Mouse (Mus musculus): ENCODE data around the gene Trib3. TPM values are rescaled to one million over a fixed set of nuclear protein-coding genes. Genes with fewer than 3 reads are reported as not detected.

Gene Trib3
- polyA plus RNA-seq, 1 experiment from 2014 or later, result 1.7 TPM

- no peak for ATAC-seq (ENCODE audit: low FRiP score)
Observed at GRCm38 (mm10) chr2:152312996-152313395, 30.8 kb downstream of the Trib3 start.

DNA sequence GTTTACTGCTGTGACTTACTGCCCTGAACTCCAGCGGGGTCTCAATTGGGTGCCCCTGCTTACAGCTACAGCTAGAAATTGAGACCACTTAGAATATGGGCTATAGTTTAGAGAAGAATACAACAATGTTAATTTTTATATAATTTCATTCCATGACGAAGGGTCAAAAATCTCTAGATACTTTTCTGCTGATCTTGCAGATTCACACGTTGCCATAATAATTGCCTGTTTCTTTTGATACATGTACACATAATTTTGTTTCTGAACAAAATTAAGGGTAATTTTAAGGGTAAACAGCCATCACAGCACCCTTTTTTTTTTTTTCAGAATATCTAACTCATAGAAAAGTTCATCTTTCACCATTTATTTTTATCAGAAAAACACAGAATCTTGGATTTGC is 36.6 kb downstream of the Trib3 start:
- no peak for DNase-seq (ENCODE audit: low spot score)
- Histone ChIP-seq H3K4me1 (replicated peaks; ENCODE audit: control insufficient read depth, insufficient read depth, low read length) (no peaks in the 10 kb centered on the region), H3K4me3 (ENCODE audit: low read depth, low read length) (no peak overlapping the region), H3K4me2 (replicated peaks; ENCODE audit: low read depth, low read length) (no peak overlapping the region), H3K27me3 (ENCODE audit: control insufficient read depth, insufficient read depth, low read length) (no peaks in the 10 kb centered on the region), H3K36me3 (ENCODE audit: control insufficient read depth, insufficient read depth, low read length) (peaks cover 30% of the 10 kb centered on the region), H3K9me3 (ENCODE audit: control insufficient read depth, low read length) (no peaks in the 10 kb centered on the region), H3K27ac (ENCODE audit: low read depth, low read length) (no peak overlapping the region), H3K9ac (ENCODE audit: low read depth, low read length) (no peak overlapping the region)
- WGBS, result 93% methylated on average over 3 of the region's 3 CpGs
- no peak for ATAC-seq (ENCODE audit: low FRiP score)

More at GRCm38 (mm10) chr2:152312996-152313395, 30.8 kb downstream of the Trib3 start:
- Histone ChIP-seq H3K4me2 (replicated peaks; ENCODE audit: low read depth, low read length) (no peak overlapping the region), H3K4me3 (ENCODE audit: low read depth, low read length) (no peak overlapping the region), H3K9ac (ENCODE audit: low read depth, low read length) (no peak overlapping the region), H3K36me3 (ENCODE audit: control insufficient read depth, insufficient read depth, low read length) (peaks cover 24% of the 10 kb centered on the region), H3K4me1 (replicated peaks; ENCODE audit: control insufficient read depth, insufficient read depth, low read length) (no peaks in the 10 kb centered on the region), H3K27ac (ENCODE audit: low read depth, low read length) (no peak overlapping the region), H3K9me3 (ENCODE audit: control insufficient read depth, low read length) (no peaks in the 10 kb centered on the region), H3K27me3 (ENCODE audit: control insufficient read depth, insufficient read depth, low read length) (no peaks in the 10 kb centered on the region)
- WGBS, result 91% methylated on average over 7 of the region's 7 CpGs
- DNase-seq (ENCODE audit: low spot score), result no peak

- H3K27ac ChIP-seq (ENCODE audit: low read depth, low read length), result no peak overlapping the region
- ATAC-seq (ENCODE audit: low FRiP score), result no peak
- no peak overlapping the region for H3K4me3 ChIP-seq (ENCODE audit: low read depth, low read length)
- H3K4me2 ChIP-seq (replicated peaks; ENCODE audit: low read depth, low read length), result no peak overlapping the region
- H3K36me3 ChIP-seq (ENCODE audit: control insufficient read depth, insufficient read depth, low read length), result peaks cover 24% of the 10 kb centered on the region
- H3K9me3 ChIP-seq (ENCODE audit: control insufficient read depth, low read length), result no peaks in the 10 kb centered on the region
- H3K27me3 ChIP-seq (ENCODE audit: control insufficient read depth, insufficient read depth, low read length), result no peaks in the 10 kb centered on the region
- H3K9ac ChIP-seq (ENCODE audit: low read depth, low read length), result no peak overlapping the region
- 97% methylated on average over 6 of the region's 6 CpGs for WGBS
- no peak for DNase-seq (ENCODE audit: low spot score)
- H3K4me1 ChIP-seq (replicated peaks; ENCODE audit: control insufficient read depth, insufficient read depth, low read length), result no peaks in the 10 kb centered on the region
Observed at GRCm38 (mm10) chr2:152305480-152305879, 38.4 kb downstream of the Trib3 start.

GRCm38 (mm10) chr2:152303781-152304180 is 40.1 kb downstream of the Trib3 start:
- Histone ChIP-seq H3K4me2 (replicated peaks; ENCODE audit: low read depth, low read length) (no peak overlapping the region), H3K4me1 (replicated peaks; ENCODE audit: control insufficient read depth, insufficient read depth, low read length) (no peaks in the 10 kb centered on the region), H3K27ac (ENCODE audit: low read depth, low read length) (no peak overlapping the region), H3K36me3 (ENCODE audit: control insufficient read depth, insufficient read depth, low read length) (peaks cover 20% of the 10 kb centered on the region), H3K9ac (ENCODE audit: low read depth, low read length) (no peak overlapping the region), H3K27me3 (ENCODE audit: control insufficient read depth, insufficient read depth, low read length) (no peaks in the 10 kb centered on the region), H3K4me3 (ENCODE audit: low read depth, low read length) (no peak overlapping the region), H3K9me3 (ENCODE audit: control insufficient read depth, low read length) (no peaks in the 10 kb centered on the region)
- DNase-seq (ENCODE audit: low spot score) (no peak), ATAC-seq (ENCODE audit: low FRiP score) (no peak)
- 54% methylated on average over 5 of the region's 5 CpGs for WGBS

GRCm38 (mm10) chr2:152302862-152303261 is 41.0 kb downstream of the Trib3 start:
- DNase-seq (ENCODE audit: low spot score) (no peak), ATAC-seq (ENCODE audit: low FRiP score) (no peak)
- H3K9ac ChIP-seq (ENCODE audit: low read depth, low read length), result no peak overlapping the region
- no peaks in the 10 kb centered on the region for H3K27me3 ChIP-seq (ENCODE audit: control insufficient read depth, insufficient read depth, low read length)
- no peak overlapping the region for H3K27ac ChIP-seq (ENCODE audit: low read depth, low read length)
- H3K4me3 ChIP-seq (ENCODE audit: low read depth, low read length), result no peak overlapping the region
- no peaks in the 10 kb centered on the region for H3K9me3 ChIP-seq (ENCODE audit: control insufficient read depth, low read length)
- peaks cover 11% of the 10 kb centered on the region for H3K36me3 ChIP-seq (ENCODE audit: control insufficient read depth, insufficient read depth, low read length)
- H3K4me1 ChIP-seq (replicated peaks; ENCODE audit: control insufficient read depth, insufficient read depth, low read length), result no peaks in the 10 kb centered on the region
- no peak overlapping the region for H3K4me2 ChIP-seq (replicated peaks; ENCODE audit: low read depth, low read length)
- 88% methylated on average over 2 of the region's 2 CpGs for WGBS

DNA sequence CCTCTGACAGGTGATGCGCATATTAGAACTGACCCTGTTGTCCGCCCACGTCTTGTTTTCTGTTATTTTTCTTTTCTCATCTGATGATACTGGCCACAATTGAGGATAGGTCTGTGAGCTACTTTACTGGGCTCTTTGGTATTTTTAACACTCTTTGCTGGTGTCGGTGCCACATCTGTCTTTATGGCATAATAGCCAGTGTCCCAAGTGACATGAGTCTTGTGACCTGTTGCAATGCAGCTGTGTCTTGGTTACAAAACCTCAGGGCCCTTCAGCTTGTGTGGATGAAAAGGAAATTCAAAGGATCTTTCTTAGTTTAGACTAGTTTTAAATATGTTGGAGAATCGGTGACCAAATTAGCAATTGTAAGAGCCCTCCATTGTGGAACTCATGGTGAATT is 49.3 kb downstream of the Trib3 start:
- Histone ChIP-seq H3K27ac (ENCODE audit: low read depth, low read length) (no peak overlapping the region), H3K4me1 (replicated peaks; ENCODE audit: control insufficient read depth, insufficient read depth, low read length) (peaks cover 4% of the 10 kb centered on the region), H3K36me3 (ENCODE audit: control insufficient read depth, insufficient read depth, low read length) (no peaks in the 10 kb centered on the region), H3K27me3 (ENCODE audit: control insufficient read depth, insufficient read depth, low read length) (no peaks in the 10 kb centered on the region), H3K4me2 (replicated peaks; ENCODE audit: low read depth, low read length) (peak overlapping the region; percentile 71), H3K4me3 (ENCODE audit: low read depth, low read length) (peak overlapping the region; percentile 92), H3K9ac (ENCODE audit: low read depth, low read length) (peak overlapping the region; percentile 91), H3K9me3 (ENCODE audit: control insufficient read depth, low read length) (no peaks in the 10 kb centered on the region)
- 39% methylated on average over 5 of the region's 5 CpGs for WGBS
- no peak for ATAC-seq (ENCODE audit: low FRiP score)
- no peak for DNase-seq (ENCODE audit: low spot score)

- DNase-seq (ENCODE audit: low spot score), result peak; percentile 94
- H3K4me1 ChIP-seq (replicated peaks; ENCODE audit: control insufficient read depth, insufficient read depth, low read length), result peaks cover 4% of the 10 kb centered on the region
- H3K9me3 ChIP-seq (ENCODE audit: control insufficient read depth, low read length), result no peaks in the 10 kb centered on the region
- no peaks in the 10 kb centered on the region for H3K36me3 ChIP-seq (ENCODE audit: control insufficient read depth, insufficient read depth, low read length)
- peak within 1 kb of the TSS; percentile 80 for H3K27ac ChIP-seq (ENCODE audit: low read depth, low read length)
- no peaks in the 10 kb centered on the region for H3K27me3 ChIP-seq (ENCODE audit: control insufficient read depth, insufficient read depth, low read length)
- peak within 1 kb of the TSS; percentile 92 for H3K4me3 ChIP-seq (ENCODE audit: low read depth, low read length)
- peak within 1 kb of the TSS; percentile 71 for H3K4me2 ChIP-seq (replicated peaks; ENCODE audit: low read depth, low read length)
- under 1% methylated on average over 59 of the region's 70 CpGs for WGBS
- peak within 1 kb of the TSS; percentile 91 for H3K9ac ChIP-seq (ENCODE audit: low read depth, low read length)
- peak; percentile 99 for ATAC-seq (ENCODE audit: low FRiP score)
Observed at GRCm38 (mm10) chr2:152293727-152294475, 49.9 kb downstream of the Trib3 start, which contains the start of gene Tbc1d20. Gene Tbc1d20, plus strand, starts transcription at chr2:152293828.

DNA sequence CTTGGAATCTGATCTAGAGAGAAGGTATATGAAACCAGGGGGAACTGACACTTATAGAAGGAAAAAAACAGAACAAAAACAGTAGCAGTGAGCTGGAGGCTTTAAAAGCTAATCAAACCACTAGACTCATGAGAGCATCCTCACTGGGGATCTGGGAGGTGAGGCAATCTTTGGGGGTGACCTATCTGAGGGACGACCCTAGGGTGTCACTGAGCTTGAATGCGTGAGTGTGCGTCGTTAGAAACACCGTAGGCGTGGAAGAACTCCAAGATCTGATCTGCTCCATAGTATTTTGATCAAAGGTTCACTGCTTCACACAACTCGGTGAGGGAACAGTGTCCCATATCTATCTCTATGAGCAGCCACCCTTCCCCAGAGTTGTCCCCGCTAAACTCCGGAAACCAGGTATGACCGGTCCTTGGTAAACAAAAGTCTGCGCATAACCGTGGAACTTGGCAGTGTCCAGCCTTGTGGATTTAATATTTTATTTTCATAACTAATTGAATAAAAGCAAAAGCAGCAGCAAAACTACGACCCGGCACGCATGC is 50.6 kb downstream of the Trib3 start:
- Histone ChIP-seq H3K4me3 (ENCODE audit: low read depth, low read length) (peak overlapping the region; percentile 92), H3K27me3 (ENCODE audit: control insufficient read depth, insufficient read depth, low read length) (no peaks in the 10 kb centered on the region), H3K9ac (ENCODE audit: low read depth, low read length) (peak overlapping the region; percentile 47; the same call in 1 of the 2 replicates), H3K4me1 (replicated peaks; ENCODE audit: control insufficient read depth, insufficient read depth, low read length) (peaks cover 4% of the 10 kb centered on the region), H3K36me3 (ENCODE audit: control insufficient read depth, insufficient read depth, low read length) (no peaks in the 10 kb centered on the region), H3K4me2 (replicated peaks; ENCODE audit: low read depth, low read length) (peak overlapping the region; percentile 71), H3K27ac (ENCODE audit: low read depth, low read length) (no peak overlapping the region), H3K9me3 (ENCODE audit: control insufficient read depth, low read length) (no peaks in the 10 kb centered on the region)
- DNase-seq (ENCODE audit: low spot score) (no peak), ATAC-seq (ENCODE audit: low FRiP score) (peak; percentile 82)
- WGBS, result under 1% methylated on average over 15 of the region's 15 CpGs

GRCm38 (mm10) chr2:152292475-152292874 is 51.4 kb downstream of the Trib3 start:
- Histone ChIP-seq H3K36me3 (ENCODE audit: control insufficient read depth, insufficient read depth, low read length) (no peaks in the 10 kb centered on the region), H3K4me2 (replicated peaks; ENCODE audit: low read depth, low read length) (no peak overlapping the region), H3K27me3 (ENCODE audit: control insufficient read depth, insufficient read depth, low read length) (no peaks in the 10 kb centered on the region), H3K9ac (ENCODE audit: low read depth, low read length) (no peak overlapping the region), H3K9me3 (ENCODE audit: control insufficient read depth, low read length) (no peaks in the 10 kb centered on the region), H3K27ac (ENCODE audit: low read depth, low read length) (no peak overlapping the region), H3K4me1 (replicated peaks; ENCODE audit: control insufficient read depth, insufficient read depth, low read length) (peaks cover 4% of the 10 kb centered on the region), H3K4me3 (ENCODE audit: low read depth, low read length) (no peak overlapping the region)
- WGBS, result 66% methylated on average over 2 of the region's 2 CpGs
- no peak for ATAC-seq (ENCODE audit: low FRiP score)
- no peak for DNase-seq (ENCODE audit: low spot score)

All from hindbrain, embryonic 11.5 days (tissue).